In genomic region chr8:92741836-92742235, GRCm38 (mm10) we compare ENCODE assay signal across 19 mouse cellular contexts.
DNase-seq lines count a peak whose midpoint lies in the region; ATAC-seq lines count a peak whose summit lies in the region.
"Had no signal": no experiment of that assay in that cellular context is flagged by ENCODE, and none has a peak within 500 bp of the region (broad histone marks: within the 10 kb centered on the region; RNA-seq: fewer than 3 reads in every experiment).

No protein-coding gene starts in this region.

- WGBS in midbrain, embryonic 10.5 days, result 88% methylated on average over 3 of the region's 3 CpGs
- WGBS in midbrain, embryonic 11.5 days, result 85% methylated on average over 3 of the region's 3 CpGs

- no peaks in the 10 kb centered on the region for H3K36me3 ChIP-seq in midbrain, embryonic 10.5 days
- H3K36me3 ChIP-seq in midbrain, embryonic 11.5 days (ENCODE audit: control insufficient read depth, insufficient read depth, low read length), result no peaks in the 10 kb centered on the region
- H3K36me3 ChIP-seq: embryonic facial prominence, embryonic 10.5 days; forebrain, embryonic 15.5 days; hindbrain, embryonic 12.5 days had no signal

- no peaks in the 10 kb centered on the region for H3K9me3 ChIP-seq in midbrain, embryonic 10.5 days (replicated peaks)
- H3K9me3 ChIP-seq in midbrain, embryonic 11.5 days (ENCODE audit: control insufficient read depth, low read length), result no peaks in the 10 kb centered on the region
- H3K9me3 ChIP-seq: embryonic facial prominence, embryonic 10.5 days; forebrain, embryonic 15.5 days; hindbrain, embryonic 12.5 days had no signal

- peak overlapping the region; percentile 83 for H3K27ac ChIP-seq in midbrain, embryonic 10.5 days (replicated peaks)
- no peak overlapping the region for H3K27ac ChIP-seq in midbrain, embryonic 11.5 days (ENCODE audit: low read depth, low read length)
- H3K27ac ChIP-seq: embryonic facial prominence, embryonic 10.5 days; forebrain, embryonic 15.5 days; hindbrain, postnatal 0 days had no signal

- peak; percentile 21 to 25 for DNase-seq in cerebellum, postnatal 25 days
- peak; percentile 27 to 51 for DNase-seq in heart, postnatal 10 days
- DNase-seq in heart, adult 9 months (ENCODE audit: low spot score in 2 of 2), result no peak
- no peak for DNase-seq in midbrain, embryonic 10.5 days (ENCODE audit: low spot score)
- no peak for DNase-seq in midbrain, embryonic 11.5 days (ENCODE audit: low spot score, missing footprints)
- DNase-seq: adrenal gland, postnatal 14 days; cerebellum, adult 2 months; gastrocnemius, postnatal 36 days; heart, adult 11 months; heart, postnatal 36 days; kidney, adult 11 months had no signal

- H3K4me3 ChIP-seq in midbrain, embryonic 10.5 days, result no peak overlapping the region
- no peak overlapping the region for H3K4me3 ChIP-seq in midbrain, embryonic 11.5 days (ENCODE audit: low read depth, low read length)
- H3K4me3 ChIP-seq: embryonic facial prominence, embryonic 10.5 days; forebrain, embryonic 15.5 days; hindbrain, embryonic 12.5 days had no signal

- H3K4me1 ChIP-seq in midbrain, embryonic 10.5 days, result peaks cover 86% of the 10 kb centered on the region
- peaks cover 47% of the 10 kb centered on the region for H3K4me1 ChIP-seq in midbrain, embryonic 11.5 days (ENCODE audit: control insufficient read depth, insufficient read depth, low read length)

- intact Hi-C loops in heart, postnatal 10 days (cut with DNase I), result no loop called here

- H3K4me2 ChIP-seq in midbrain, embryonic 11.5 days, result no peak overlapping the region
- H3K4me2 ChIP-seq: forebrain, embryonic 15.5 days; hindbrain, embryonic 12.5 days had no signal

- no peak overlapping the region for H3K9ac ChIP-seq in midbrain, embryonic 11.5 days (ENCODE audit: low read length)
- H3K9ac ChIP-seq: forebrain, embryonic 15.5 days; hindbrain, embryonic 12.5 days had no signal

- peaks cover 58% of the 10 kb centered on the region for H3K27me3 ChIP-seq in midbrain, embryonic 10.5 days (ENCODE audit: low read depth, poor library complexity, severe bottlenecking)
- peaks cover 2% of the 10 kb centered on the region; the same call in 1 of the 2 replicates for H3K27me3 ChIP-seq in midbrain, embryonic 11.5 days (ENCODE audit: control insufficient read depth, insufficient read depth, low read length)
- H3K27me3 ChIP-seq: CH12.LX; hindbrain, embryonic 12.5 days had no signal

- ATAC-seq in cerebellum, adult (ENCODE audit: insufficient number of reproducible peaks, low FRiP score, low TSS enrichment), result no peak
- no peak for ATAC-seq in midbrain, embryonic 11.5 days (ENCODE audit: low FRiP score)
- ATAC-seq: activated CD4-positive, CD25-positive, alpha-beta regulatory T cell, adult 4 months; forebrain, embryonic 15.5 days; hindbrain, postnatal 0 days; Patski had no signal

Comparison
In these comparisons a context has a peak if more than half of its experiments do, and no peak if none do; other contexts are left out.
1. DNase-seq: peak in cerebellum, postnatal 25 days (2 of 2) and heart, postnatal 10 days (2 of 2); none in heart, adult 9 months (0 of 2), midbrain, embryonic 10.5 days (single experiment) and midbrain, embryonic 11.5 days (single experiment).